Mouse (Mus musculus): ENCODE data around the gene Dnmt3a.

DNA sequence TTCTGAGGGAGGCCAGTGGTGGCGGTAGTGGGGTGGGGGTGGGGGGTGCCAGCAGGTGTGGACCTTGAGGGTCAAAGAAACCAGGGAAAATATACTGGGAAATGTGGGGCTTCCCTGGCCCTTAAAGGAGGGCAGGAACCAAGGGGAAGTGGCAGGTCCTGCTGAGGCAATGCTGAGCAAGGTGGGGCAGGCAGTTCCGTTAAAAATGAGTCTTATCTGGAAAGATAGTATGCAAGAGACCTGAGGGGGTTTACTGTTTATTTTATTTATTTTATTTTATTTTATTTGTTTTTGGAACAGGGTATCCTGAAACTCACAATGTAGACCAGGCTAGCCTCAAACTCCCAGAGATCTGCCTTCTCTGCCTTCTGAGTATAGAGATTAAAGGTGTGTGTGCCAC, 50.9 kb downstream of the Dnmt3a start:
- TF ChIP-seq CTCF (IDR thresholded peaks at IDR 0.05; ENCODE audit: control insufficient read depth, insufficient read depth, insufficient read length) = no peak
- no peak for TF ChIP-seq MAX (IDR thresholded peaks at IDR 0.05)
- TF ChIP-seq MYOD1 (IDR thresholded peaks at IDR 0.05; ENCODE audit: control insufficient read depth, insufficient read length, low read depth) = no peak
- no peak for TF ChIP-seq USF1 (IDR thresholded peaks at IDR 0.05; ENCODE audit: low read depth)
- no peak for TF ChIP-seq MYOG (IDR thresholded peaks at IDR 0.05; ENCODE audit: control insufficient read depth, extremely low read depth, insufficient read length)

Data from C2C12 (cell line).